ENCODE assay signal across 8 mouse cellular contexts in genomic region chr11:86757142-86757479, GRCm38 (mm10). TPM values are rescaled to one million over a fixed set of nuclear protein-coding genes. Genes with fewer than 3 reads are reported as not detected.
DNase-seq lines count a peak whose midpoint lies in the region; ATAC-seq and TF ChIP-seq lines count a peak whose summit lies in the region.

No protein-coding gene starts in this region.

- WGBS in kidney, embryonic 14.5 days = 2% methylated on average over 18 of the region's 18 CpGs
- under 1% methylated on average over 17 of the region's 18 CpGs for WGBS in hindbrain, embryonic 13.5 days
- 0% methylated on average over 18 of the region's 18 CpGs for WGBS in midbrain, embryonic 13.5 days

- peak overlapping the region; percentile 88 for H3K4me2 ChIP-seq in kidney, embryonic 14.5 days (replicated peaks; ENCODE audit: low read depth, low read length)
- peak overlapping the region; percentile 94 for H3K4me2 ChIP-seq in hindbrain, embryonic 13.5 days
- H3K4me2 ChIP-seq in midbrain, embryonic 13.5 days (replicated peaks) = peak overlapping the region; percentile 87

- no peak for TF ChIP-seq CTCF in bone marrow macrophage, adult 2 months (IDR thresholded peaks at IDR 0.05; ENCODE audit: low read depth, low read length)

- peaks cover 4% of the 10 kb centered on the region for H3K36me3 ChIP-seq in kidney, embryonic 14.5 days (ENCODE audit: control insufficient read depth, insufficient read depth, low read length)
- no peaks in the 10 kb centered on the region for H3K36me3 ChIP-seq in hindbrain, embryonic 13.5 days
- no peaks in the 10 kb centered on the region for H3K36me3 ChIP-seq in midbrain, embryonic 13.5 days

- peak overlapping the region; percentile 98 for H3K27ac ChIP-seq in kidney, embryonic 14.5 days (ENCODE audit: low read depth, low read length)
- H3K27ac ChIP-seq in bone marrow macrophage, adult 2 months (ENCODE audit: insufficient read depth, low read depth, low read length) = peak overlapping the region; percentile 98
- H3K27ac ChIP-seq in hindbrain, embryonic 13.5 days = peak overlapping the region; percentile 99
- peak overlapping the region; percentile 97 for H3K27ac ChIP-seq in midbrain, embryonic 13.5 days

- H3K27me3 ChIP-seq in kidney, embryonic 14.5 days (ENCODE audit: control insufficient read depth, insufficient read depth, low read length) = no peaks in the 10 kb centered on the region
- no peaks in the 10 kb centered on the region for H3K27me3 ChIP-seq in hindbrain, embryonic 13.5 days
- H3K27me3 ChIP-seq in midbrain, embryonic 13.5 days = no peaks in the 10 kb centered on the region

- ATAC-seq in kidney, embryonic 14.5 days (ENCODE audit: low FRiP score, low TSS enrichment) = no peak
- peak; percentile 81 for ATAC-seq in hindbrain, embryonic 13.5 days (ENCODE audit: low FRiP score)
- peak; percentile 86 for ATAC-seq in midbrain, embryonic 13.5 days
- ATAC-seq in CD4-positive, CD25-positive, alpha-beta regulatory T cell, adult 4 months = no peak

- no peak; the same call in 1 of the 2 replicates for TF ChIP-seq POLR2A in bone marrow macrophage, adult 2 months (IDR thresholded peaks at IDR 0.05; ENCODE audit: borderline replicate concordance, low read depth, low read length)

- H3K4me1 ChIP-seq in kidney, embryonic 14.5 days (ENCODE audit: control insufficient read depth, insufficient read depth, low read length) = peaks cover 16% of the 10 kb centered on the region
- H3K4me1 ChIP-seq in bone marrow macrophage, adult 2 months (ENCODE audit: control insufficient read depth, insufficient read depth, low read length) = peaks cover 26% of the 10 kb centered on the region
- H3K4me1 ChIP-seq in hindbrain, embryonic 13.5 days (replicated peaks) = peaks cover 41% of the 10 kb centered on the region
- peaks cover 40% of the 10 kb centered on the region for H3K4me1 ChIP-seq in midbrain, embryonic 13.5 days (replicated peaks)

- peak overlapping the region; percentile 96 for H3K9ac ChIP-seq in kidney, embryonic 14.5 days (ENCODE audit: low read depth, low read length)
- peak overlapping the region; percentile 97 for H3K9ac ChIP-seq in hindbrain, embryonic 13.5 days
- H3K9ac ChIP-seq in midbrain, embryonic 13.5 days (replicated peaks) = peak overlapping the region; percentile 92

- peak overlapping the region; percentile 94 for H3K4me3 ChIP-seq in kidney, embryonic 14.5 days (ENCODE audit: low read length)
- peak overlapping the region; percentile 99 for H3K4me3 ChIP-seq in bone marrow macrophage, adult 2 months (ENCODE audit: insufficient read depth, low read length)
- H3K4me3 ChIP-seq in hindbrain, embryonic 13.5 days = peak overlapping the region; percentile 96
- H3K4me3 ChIP-seq in midbrain, embryonic 13.5 days (replicated peaks) = peak overlapping the region; percentile 86

- no peak for DNase-seq in kidney, adult 9 months
- no peak for DNase-seq in cerebellum, adult 11 months
- DNase-seq in adrenal gland, postnatal 14 days = no peak

- no peaks in the 10 kb centered on the region for H3K9me3 ChIP-seq in kidney, embryonic 14.5 days (ENCODE audit: control insufficient read depth, low read length)
- no peaks in the 10 kb centered on the region for H3K9me3 ChIP-seq in hindbrain, embryonic 13.5 days
- no peaks in the 10 kb centered on the region for H3K9me3 ChIP-seq in midbrain, embryonic 13.5 days

RNA-seq across cellular contexts. Expression of gene Cltc, which starts 0.3 kb away (rescaled TPM):
- polyA plus RNA-seq in kidney, embryonic 14.5 days (2014; fragmentation: Nextera tagmentation; extraction: Ambion mirVana) = 128 and 200 TPM in 2 replicates
- polyA plus RNA-seq in bone marrow macrophage, adult 2 months (2012; ENCODE audit: insufficient read depth, insufficient read length, missing spikeins) = 356 and 389 TPM in 2 replicates
- 146 and 149 TPM in 2 replicates for polyA plus RNA-seq in hindbrain, embryonic 13.5 days (2015; fragmentation: Nextera tagmentation; extraction: Ambion mirVana)
- polyA plus RNA-seq in midbrain, embryonic 13.5 days (2015; fragmentation: Nextera tagmentation; extraction: Ambion mirVana) = 142 and 147 TPM in 2 replicates
- 236 and 237 TPM in 2 replicates for total RNA-seq in adrenal gland, postnatal 14 days (2021)
- 10 to 100 TPM; 80.2 to 87.2 TPM for polyA plus RNA-seq in CD4-positive, CD25-positive, alpha-beta regulatory T cell, adult 4 months (2017; shearing (Covaris generic))

RNA-seq across cellular contexts. Expression of gene Dhx40, which starts 50.4 kb away (rescaled TPM):
- polyA plus RNA-seq in kidney, embryonic 14.5 days (2014; fragmentation: Nextera tagmentation; extraction: Ambion mirVana) = 29.6 and 44.5 TPM in 2 replicates
- polyA plus RNA-seq in bone marrow macrophage, adult 2 months (2012; ENCODE audit: insufficient read depth, insufficient read length, missing spikeins) = 23.5 and 26.5 TPM in 2 replicates
- 27.3 and 28.3 TPM in 2 replicates for polyA plus RNA-seq in hindbrain, embryonic 13.5 days (2015; fragmentation: Nextera tagmentation; extraction: Ambion mirVana)
- polyA plus RNA-seq in midbrain, embryonic 13.5 days (2015; fragmentation: Nextera tagmentation; extraction: Ambion mirVana) = 34.2 and 35.4 TPM in 2 replicates
- 28.9 and 32.7 TPM in 2 replicates for total RNA-seq in adrenal gland, postnatal 14 days (2021)
- polyA plus RNA-seq in CD4-positive, CD25-positive, alpha-beta regulatory T cell, adult 4 months (2017; shearing (Covaris generic)) = 10 to 100 TPM; 23.6 to 24.4 TPM

Comparison
In these comparisons a context has a peak if more than half of its experiments do, and no peak if none do; other contexts are left out.
1. ATAC-seq: peak in hindbrain, embryonic 13.5 days (single experiment) and midbrain, embryonic 13.5 days (single experiment); none in kidney, embryonic 14.5 days (single experiment) and CD4-positive, CD25-positive, alpha-beta regulatory T cell, adult 4 months (single experiment).
2. Peak in every context shown above with its lines, with median percentiles within 50 percentile points of each other: H3K27ac ChIP-seq, H3K4me2 ChIP-seq, H3K4me3 ChIP-seq and H3K9ac ChIP-seq.